Mouse (Mus musculus) forebrain, embryonic 10.5 days (tissue): ENCODE results near the gene Lrrc20. TPM values are rescaled to one million over a fixed set of nuclear protein-coding genes. Genes with fewer than 3 reads are reported as not detected.

Experiments
- polyA plus RNA-seq: library from polyadenylated mRNA; unstranded; fragments of >200 nt; fragmentation: Nextera tagmentation; extraction: Ambion mirVana; gene quantifications from 2 replicates; pipeline ENCODE4 v1.2.1, GENCODE M21; 2016

Lrrc20 gene
- polyA plus RNA-seq, 1 experiment from 2014 or later: 9.7 TPM

Other genes with a start within 250 kb of the Lrrc20 start
- 0.27 and 0.30 TPM in 2 replicates for gene Adamts14, start 202.4 kb upstream of the Lrrc20 start, polyA plus RNA-seq
- not detected in 2 replicates for gene Prf1, start 178.0 kb upstream of the Lrrc20 start, polyA plus RNA-seq
- gene Pald1, start 92.3 kb upstream of the Lrrc20 start, polyA plus RNA-seq: 36.0 and 36.2 TPM in 2 replicates
- gene Nodal, start 57.8 kb upstream of the Lrrc20 start, polyA plus RNA-seq: 0.42 and 0.50 TPM in 2 replicates
- gene Eif4ebp2, start 23.1 kb upstream of the Lrrc20 start, polyA plus RNA-seq: 98.9 and 104 TPM in 2 replicates
- 0.05 and 0.07 TPM in 2 replicates for gene Npffr1, start 119.7 kb downstream of the Lrrc20 start, polyA plus RNA-seq
- gene Ppa1, start 172.8 kb downstream of the Lrrc20 start, polyA plus RNA-seq: 392 and 395 TPM in 2 replicates
- 225 and 226 TPM in 2 replicates for gene Sar1a, start 204.5 kb downstream of the Lrrc20 start, polyA plus RNA-seq
- 25.5 and 26.3 TPM in 2 replicates for gene Tysnd1, start 219.7 kb downstream of the Lrrc20 start, polyA plus RNA-seq
- gene Aifm2, start 239.5 kb downstream of the Lrrc20 start, polyA plus RNA-seq: 8.9 and 9.2 TPM in 2 replicates